Mouse (Mus musculus) forebrain, embryonic 15.5 days (tissue): ENCODE measurements around the gene Olfr47. TPM values are rescaled to one million over a fixed set of nuclear protein-coding genes. Genes with fewer than 3 reads are reported as not detected.

Source experiments
- ATAC-seq: fragments of 200-750 bp; cut with Nextera tagmentation; replicated peaks from 2 replicates; pipeline ENCODE4 v1.8.0; 2017; ENCODE audit warnings: mild to moderate bottlenecking, moderate TSS enrichment, moderate library complexity
- H3K27ac ChIP-seq: fragments of 300-500 bp; sonication (generic); replicated peaks from 2 replicates; pipeline ENCODE4 v1.5.1; 2015; ENCODE audit warnings: mild to moderate bottlenecking, inconsistent platforms
- H3K27me3 ChIP-seq: fragments of 300-500 bp; sonication (generic); 2 replicates; pipeline ENCODE4 v1.6.1; 2015; ENCODE audit warnings: inconsistent platforms
- H3K36me3 ChIP-seq: fragments of 300-500 bp; sonication (generic); 2 replicates; pipeline ENCODE4 v1.6.1; 2015; ENCODE audit warnings: mild to moderate bottlenecking, inconsistent platforms
- H3K4me1 ChIP-seq: fragments of 300-500 bp; sonication (generic); 2 replicates; pipeline ENCODE4 v1.6.1; 2015; ENCODE audit warnings: inconsistent platforms
- H3K4me2 ChIP-seq: fragments of 300-500 bp; sonication (generic); replicated peaks from 2 replicates; pipeline ENCODE4 v1.6.1; 2015; ENCODE audit warnings: mild to moderate bottlenecking, inconsistent platforms
- H3K4me3 ChIP-seq: fragments of 300-500 bp; sonication (generic); 2 replicates; pipeline ENCODE4 v1.5.1; 2015; ENCODE audit warnings: mild to moderate bottlenecking, inconsistent platforms
- H3K9ac ChIP-seq: fragments of 300-500 bp; sonication (generic); replicated peaks from 2 replicates; pipeline ENCODE4 v1.6.1; 2015; ENCODE audit warnings: mild to moderate bottlenecking, inconsistent platforms
- H3K9me3 ChIP-seq: fragments of 300-500 bp; sonication (generic); 2 replicates; pipeline ENCODE4 v1.6.1; 2016; ENCODE audit warnings: inconsistent platforms
- WGBS: fragments of 180-500 bp; shearing (Covaris S2); methylation state at CpG from one replicate; pipeline ENCODE4 v1.1.7; 2015; ENCODE audit warnings: mixed read lengths; 5-methylcytosine and 5-hydroxymethylcytosine counted together
- polyA plus RNA-seq: library from polyadenylated mRNA; unstranded; fragments of >200 nt; fragmentation: Nextera tagmentation; extraction: Ambion mirVana; gene quantifications from 2 replicates; pipeline ENCODE4 v1.2.1, GENCODE M21; 2015

Gene Olfr47
- polyA plus RNA-seq, 1 experiment from 2014 or later, result not detected

DNA sequence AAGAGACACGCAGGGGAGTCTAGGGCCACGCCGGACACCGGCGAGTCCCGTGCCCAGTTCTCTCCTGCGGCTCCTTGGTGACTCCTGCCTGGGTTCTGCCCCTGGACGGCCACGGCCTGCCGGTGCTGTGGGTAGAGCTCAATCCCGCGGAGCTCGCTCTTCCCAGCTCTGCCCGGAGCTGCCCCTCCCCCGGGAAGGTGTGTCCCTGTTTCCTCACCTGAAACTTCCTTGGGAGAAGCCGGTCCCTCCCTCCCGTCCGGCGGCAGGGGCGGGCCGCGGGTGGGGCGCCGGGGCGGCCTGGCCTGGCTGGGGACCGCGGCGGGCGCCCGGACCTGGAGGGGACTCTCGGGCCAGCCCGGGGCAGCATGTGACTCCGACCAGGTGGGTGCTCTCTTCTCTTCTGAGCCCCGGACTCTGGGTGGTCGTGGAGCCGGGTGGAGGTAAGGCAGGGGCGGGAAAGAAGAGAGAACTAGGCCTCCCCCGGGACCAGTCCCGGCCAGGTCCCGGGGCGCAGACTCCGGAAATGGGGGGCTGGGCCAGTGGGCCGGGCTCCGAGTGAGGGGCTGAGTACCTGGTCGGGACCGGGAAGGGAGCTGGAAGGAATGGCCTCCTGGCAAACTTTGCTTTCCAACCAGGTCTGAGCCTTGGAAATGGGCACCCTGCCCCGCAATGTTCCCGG is 34.2 kb downstream of the Olfr47 start, which contains the start of gene Arhgef5:
TSS of gene Arhgef5 (plus strand) at position 220 of the 679 bp plus-strand sequence.
- H3K36me3 ChIP-seq, result no peaks in the 10 kb centered on the region

DNA sequence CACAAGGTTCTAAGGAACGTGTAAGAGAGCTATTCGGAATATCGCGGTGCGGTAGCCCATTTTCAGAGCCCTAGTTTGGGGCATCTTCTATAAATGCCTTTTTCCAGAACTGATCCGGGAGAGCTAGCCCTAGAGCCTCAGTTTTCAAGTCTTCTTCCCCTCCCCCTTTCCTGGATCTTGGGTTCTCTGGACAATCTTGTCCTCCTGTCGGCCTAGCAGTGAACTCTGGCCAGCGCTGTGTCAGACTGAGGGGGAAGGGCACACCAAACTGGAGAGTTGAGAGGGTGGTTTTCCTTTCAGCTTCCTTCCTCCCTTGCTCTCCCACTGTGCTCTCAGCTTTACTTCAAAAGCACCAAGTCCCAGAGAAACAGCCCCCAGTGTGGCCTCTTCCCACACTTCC is 35.0 kb downstream of the Olfr47 start:
- Histone ChIP-seq H3K4me1 (peaks cover 12% of the 10 kb centered on the region), H3K4me2 (peak overlapping the region; percentile 76), H3K4me3 (peak overlapping the region; percentile 43), H3K27me3 (peaks cover 4% of the 10 kb centered on the region; the same call in 1 of the 2 replicates), H3K27ac (no peak overlapping the region), H3K36me3 (no peaks in the 10 kb centered on the region), H3K9ac (no peak overlapping the region), H3K9me3 (no peaks in the 10 kb centered on the region)
- ATAC-seq, result no peak
- WGBS, result 9% methylated on average over 8 of the region's 8 CpGs

More for the DNA sequence above, 34.2 kb downstream of the Olfr47 start, which contains the start of gene Arhgef5:
- H3K27me3 ChIP-seq, result peaks cover 4% of the 10 kb centered on the region; the same call in 1 of the 2 replicates
- peak within 1 kb of the TSS; percentile 38 for H3K9ac ChIP-seq
- H3K4me3 ChIP-seq, result peak within 1 kb of the TSS; percentile 43
- H3K4me1 ChIP-seq, result peaks cover 12% of the 10 kb centered on the region
- whole genome bisulfite sequencing, result under 1% methylated on average over 41 of the region's 48 CpGs
- H3K4me2 ChIP-seq, result peak within 1 kb of the TSS; percentile 76
- H3K9me3 ChIP-seq, result no peaks in the 10 kb centered on the region
- H3K27ac ChIP-seq, result no peak within 1 kb of the TSS; the same call in 1 of the 2 replicates
- peak; percentile 80 for ATAC-seq

DNA sequence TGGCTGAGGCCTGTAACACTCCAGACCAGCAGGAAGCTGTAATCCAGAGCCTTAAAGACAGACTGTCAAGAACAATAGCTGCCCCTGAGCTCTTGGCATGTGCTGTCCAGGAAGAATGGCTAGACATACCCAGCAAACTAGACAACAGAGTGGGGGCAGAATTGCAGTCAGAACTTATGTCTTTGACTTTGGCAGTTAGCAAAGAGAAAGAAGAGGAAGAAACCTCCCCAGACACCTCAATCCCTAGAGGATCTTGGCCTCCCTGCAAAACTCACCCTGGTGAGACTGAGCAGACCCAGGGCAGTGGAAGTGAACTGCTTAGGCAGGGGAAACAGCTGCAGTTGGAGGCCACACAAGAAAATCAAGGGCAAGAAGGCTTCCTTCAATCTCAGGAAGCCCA is 41.3 kb downstream of the Olfr47 start:
- H3K36me3 ChIP-seq, result no peaks in the 10 kb centered on the region
- no peaks in the 10 kb centered on the region for H3K4me1 ChIP-seq
- no peak overlapping the region for H3K4me3 ChIP-seq
- no peak overlapping the region for H3K27ac ChIP-seq
- no peaks in the 10 kb centered on the region for H3K9me3 ChIP-seq
- ATAC-seq, result no peak
- no peak overlapping the region for H3K4me2 ChIP-seq
- H3K9ac ChIP-seq, result no peak overlapping the region
- peaks cover 2% of the 10 kb centered on the region; the same call in 1 of the 2 replicates for H3K27me3 ChIP-seq

DNA sequence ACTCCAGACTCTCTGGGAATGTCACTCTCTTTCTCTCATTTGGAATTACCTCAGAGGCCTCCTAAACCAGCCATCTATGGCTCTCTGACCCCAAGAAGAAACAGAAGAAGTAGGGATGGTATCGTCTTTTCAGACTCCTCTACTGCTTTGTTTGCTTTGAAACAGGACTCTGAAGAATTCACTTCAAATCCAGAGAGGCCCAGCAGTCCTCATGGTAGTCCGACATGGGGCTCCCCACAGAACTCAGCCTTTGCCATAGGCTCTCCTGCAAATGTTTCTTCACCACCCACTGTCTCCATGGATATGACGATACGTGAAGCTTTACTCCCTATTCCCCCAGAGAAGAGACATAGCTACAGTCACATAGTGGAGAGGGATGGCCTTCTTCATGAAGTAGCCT is 42.8 kb downstream of the Olfr47 start:
- no peak overlapping the region for H3K9ac ChIP-seq
- no peaks in the 10 kb centered on the region for H3K4me1 ChIP-seq
- H3K27ac ChIP-seq, result no peak overlapping the region
- ATAC-seq, result no peak
- H3K4me3 ChIP-seq, result no peak overlapping the region
- no peaks in the 10 kb centered on the region for H3K9me3 ChIP-seq
- H3K36me3 ChIP-seq, result no peaks in the 10 kb centered on the region
- no peaks in the 10 kb centered on the region for H3K27me3 ChIP-seq
- 91% methylated on average over 4 of the region's 4 CpGs for WGBS
- H3K4me2 ChIP-seq, result no peak overlapping the region

DNA sequence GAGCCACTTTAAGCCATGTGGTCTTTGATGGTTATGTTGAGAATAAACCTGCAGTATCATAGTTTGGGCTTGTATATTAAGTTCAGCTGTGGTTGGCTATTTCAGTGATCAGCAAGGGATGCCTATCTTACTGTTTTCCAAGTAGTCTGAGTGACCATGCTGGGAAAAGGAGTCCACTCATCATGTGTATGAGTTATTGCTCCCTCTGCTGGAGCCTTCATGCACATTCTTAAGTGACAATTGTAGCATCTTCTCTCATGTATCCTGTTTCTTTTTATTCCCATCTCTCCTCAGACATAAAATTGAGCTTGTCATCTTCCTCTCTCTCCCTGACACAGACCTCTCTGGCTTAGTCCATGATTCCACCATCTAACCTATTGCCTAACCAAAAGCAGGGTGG is 46.9 kb downstream of the Olfr47 start:
- Histone ChIP-seq H3K4me2 (no peak overlapping the region), H3K4me3 (no peak overlapping the region), H3K9me3 (no peaks in the 10 kb centered on the region), H3K36me3 (no peaks in the 10 kb centered on the region), H3K4me1 (no peaks in the 10 kb centered on the region), H3K27me3 (no peaks in the 10 kb centered on the region), H3K9ac (no peak overlapping the region), H3K27ac (no peak overlapping the region)
- ATAC-seq, result no peak

DNA sequence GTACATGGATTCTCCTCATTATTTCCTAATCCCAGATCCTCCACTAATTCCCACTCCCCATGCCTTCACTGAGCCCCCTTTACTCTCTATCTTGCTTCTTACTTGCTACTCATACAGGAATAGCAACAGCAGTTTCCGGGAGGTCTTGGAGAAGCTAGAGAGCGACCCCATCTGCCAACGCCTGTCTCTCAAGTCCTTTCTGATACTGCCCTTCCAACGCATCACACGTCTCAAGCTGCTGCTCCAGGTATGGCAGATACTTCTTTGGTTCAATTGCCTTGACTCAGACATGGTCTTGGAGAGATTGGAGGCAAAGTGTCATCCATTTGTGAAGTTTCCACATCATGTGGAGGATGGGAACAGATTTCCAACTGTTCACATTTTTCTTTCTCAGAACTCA is 49.2 kb downstream of the Olfr47 start:
- Histone ChIP-seq H3K4me3 (no peak overlapping the region), H3K9me3 (no peaks in the 10 kb centered on the region), H3K36me3 (no peaks in the 10 kb centered on the region), H3K27ac (no peak overlapping the region), H3K9ac (no peak overlapping the region), H3K27me3 (no peaks in the 10 kb centered on the region), H3K4me1 (no peaks in the 10 kb centered on the region), H3K4me2 (no peak overlapping the region)
- 95% methylated on average over 5 of the region's 5 CpGs for WGBS
- ATAC-seq, result no peak

Other genes starting within 250 kb of the Olfr47 start
- not detected in 2 replicates for gene Olfr441, start 125.2 kb upstream of the Olfr47 start, polyA plus RNA-seq
- not detected in 2 replicates for gene Olfr237-ps1, start 85.0 kb upstream of the Olfr47 start, polyA plus RNA-seq
- not detected in 2 replicates for gene Olfr437, start 68.2 kb upstream of the Olfr47 start, polyA plus RNA-seq
- gene Olfr13, start 59.4 kb upstream of the Olfr47 start, polyA plus RNA-seq, result not detected in 2 replicates
- gene Olfr435, start 34.4 kb upstream of the Olfr47 start, polyA plus RNA-seq, result not detected in 2 replicates
- not detected in 2 replicates for gene Olfr434, start 18.5 kb upstream of the Olfr47 start, polyA plus RNA-seq
- gene Arhgef5, start 34.1 kb downstream of the Olfr47 start, polyA plus RNA-seq, result 1.8 and 2.2 TPM in 2 replicates
- not detected in 2 replicates for gene Nobox, start 78.0 kb downstream of the Olfr47 start, polyA plus RNA-seq